Mouse (Mus musculus): ENCODE data around the gene Tmx1.

The Tmx1 gene

DNA sequence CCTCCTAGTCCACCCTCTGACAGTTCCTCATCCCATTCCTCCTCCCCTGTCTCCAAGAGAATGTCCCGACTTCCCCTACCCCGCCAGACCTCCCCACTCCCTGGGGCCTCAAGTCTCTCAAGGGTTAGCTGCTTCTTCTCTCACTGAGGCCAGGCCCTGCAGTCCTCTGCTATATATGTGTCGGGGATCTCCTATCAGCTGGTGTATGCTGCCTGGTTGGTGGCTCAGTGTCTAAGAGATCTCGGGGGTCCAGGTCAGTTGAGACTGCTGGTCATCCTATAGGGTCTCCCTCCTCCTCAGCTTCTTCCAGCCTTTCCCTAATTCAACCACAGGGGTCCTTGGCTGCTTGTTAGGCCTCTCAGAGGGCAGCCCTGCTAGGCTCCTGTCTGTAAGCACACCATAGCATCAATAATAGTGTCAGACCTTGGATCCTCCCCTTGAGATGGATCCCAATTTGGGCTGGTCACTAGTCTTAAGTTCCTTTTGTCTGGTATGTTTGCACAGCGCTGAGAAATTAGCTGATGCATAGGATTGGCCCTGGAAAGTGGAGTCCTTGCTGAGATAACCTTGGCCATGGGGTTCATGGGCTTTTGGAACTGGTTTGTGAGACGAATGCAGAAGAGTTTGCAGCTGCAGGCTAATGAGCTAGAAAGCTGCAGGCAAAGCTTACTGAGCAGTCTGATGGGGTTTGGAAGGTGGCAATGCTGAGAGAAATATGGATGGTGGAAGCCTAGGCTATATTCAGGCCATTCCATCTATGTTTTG is 34.0 kb downstream of the Tmx1 start:
- no peak for DNase-seq (ENCODE audit: low spot score)

GRCm38 (mm10) chr12:70492441-70492840 is 39.5 kb downstream of the Tmx1 start:
- DNase-seq (ENCODE audit: low spot score), result no peak

DNA sequence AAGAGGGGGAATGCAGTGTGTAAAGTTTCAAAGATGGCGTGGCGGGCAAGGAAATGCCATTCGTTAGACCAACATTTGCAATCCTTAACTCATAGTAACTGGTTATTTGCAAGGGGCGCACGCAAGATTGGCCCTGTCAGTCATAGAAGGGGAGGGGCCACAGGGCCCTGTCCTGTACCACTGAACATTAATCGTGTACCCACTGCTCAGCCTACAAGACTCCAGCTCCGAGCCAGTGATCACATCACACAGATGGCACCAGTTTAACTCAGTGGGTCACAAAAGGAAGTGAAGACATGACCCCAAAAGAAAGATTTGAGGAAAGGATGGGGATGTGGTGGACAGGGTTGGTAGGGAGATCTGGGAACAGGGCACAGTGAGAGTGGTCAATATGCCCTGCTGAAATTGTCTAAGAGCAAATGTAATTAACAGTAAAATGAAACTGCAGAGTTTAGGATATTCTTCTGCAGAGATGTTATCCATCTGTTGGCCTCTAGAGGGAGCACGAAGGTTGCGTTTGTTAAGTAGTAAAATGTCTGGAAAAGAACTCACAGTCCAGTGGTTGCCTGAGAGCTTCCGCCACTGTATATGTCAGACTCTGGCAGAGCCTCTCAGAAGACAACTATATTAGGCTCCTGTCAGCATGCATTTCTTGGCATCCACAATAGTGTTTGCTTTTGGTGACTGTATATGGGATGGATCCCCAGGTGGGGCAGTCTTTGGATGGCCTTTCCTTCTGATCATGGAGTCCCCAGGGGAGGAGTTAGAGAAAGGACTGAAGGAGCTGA is 41.8 kb downstream of the Tmx1 start:
- no peak for DNase-seq (ENCODE audit: low spot score)

- no peak for DNase-seq (ENCODE audit: low spot score)
Measured at GRCm38 (mm10) chr12:70495282-70495922, 42.5 kb downstream of the Tmx1 start.

DNA sequence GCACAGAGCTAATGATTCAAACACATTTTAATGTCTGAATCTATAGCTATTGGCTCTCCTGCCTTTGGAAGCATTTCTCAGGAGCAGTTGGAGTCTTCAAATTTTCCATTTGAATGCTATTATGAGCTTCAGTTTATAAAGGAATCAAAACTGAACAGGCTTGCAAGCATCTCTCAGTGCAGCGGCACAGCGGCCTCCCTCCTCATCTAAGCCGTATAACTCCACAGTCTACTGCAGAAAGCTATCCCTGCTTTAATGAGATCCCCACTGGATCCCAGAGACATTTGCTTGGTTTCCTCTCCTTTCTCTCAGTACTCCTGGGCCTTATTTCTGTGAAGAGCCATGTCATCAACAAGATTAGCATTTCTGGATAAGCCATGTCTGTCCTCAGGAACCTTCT is 45.2 kb downstream of the Tmx1 start:
- no peak for DNase-seq (ENCODE audit: low spot score)

- no peak for DNase-seq (ENCODE audit: low spot score)
Measured at GRCm38 (mm10) chr12:70505971-70506370, 53.1 kb downstream of the Tmx1 start.

- DNase-seq (ENCODE audit: low spot score), result no peak
Measured at GRCm38 (mm10) chr12:70512023-70512422, 59.1 kb downstream of the Tmx1 start.

GRCm38 (mm10) chr12:70512431-70512830 is 59.5 kb downstream of the Tmx1 start:
- no peak for DNase-seq (ENCODE audit: low spot score)
